Mouse (Mus musculus): ENCODE measurements around the gene Skint11. TPM values are rescaled to one million over a fixed set of nuclear protein-coding genes. Genes with fewer than 3 reads are reported as not detected.

The Skint11 gene
- polyA plus RNA-seq (2015; fragmentation: Nextera tagmentation; extraction: Ambion mirVana) = not detected in 2 replicates

GRCm38 (mm10) chr4:114163084-114163483 lies at the start of gene Skint11:
TSS of gene Skint11 (plus strand) at chr4:114163384.

Other genes with a start within 250 kb of the Skint11 start
- gene Skint5, start 163.9 kb upstream of the Skint11 start, polyA plus RNA-seq (2015; fragmentation: Nextera tagmentation; extraction: Ambion mirVana) = not detected in 2 replicates
- gene Trabd2b, start 243.3 kb downstream of the Skint11 start, polyA plus RNA-seq (2015; fragmentation: Nextera tagmentation; extraction: Ambion mirVana) = 0.88 and 1.1 TPM in 2 replicates